Mouse (Mus musculus) neural tube, embryonic 11.5 days (tissue): ENCODE data around the gene Arih1. TPM values are rescaled to one million over a fixed set of nuclear protein-coding genes. Genes with fewer than 3 reads are reported as not detected.
A peak's percentile ranks its signal among the peaks of the same experiment; 100 is the strongest.

Experiments
- ATAC-seq: fragments of 200-750 bp; cut with Nextera tagmentation; 2 replicates; pipeline ENCODE4 v1.8.0; 2017; ENCODE audit warnings: moderate number of reproducible peaks, mild to moderate bottlenecking, moderate TSS enrichment, moderate library complexity; ENCODE audit not compliant: insufficient read depth, low FRiP score, low TSS enrichment
- DNase-seq: peaks from one replicate; pipeline ENCODE4 v3.0.0-alpha.2; 2015; ENCODE audit warnings: low spot score
- H3K27ac ChIP-seq: fragments of 300-500 bp; sonication (generic); 2 replicates; pipeline ENCODE4 v1.5.1; 2014; ENCODE audit warnings: low read depth, mild to moderate bottlenecking, low read length
- H3K27me3 ChIP-seq: fragments of 300-500 bp; sonication (generic); 2 replicates; pipeline ENCODE4 v1.6.1; 2014; ENCODE audit warnings: mild to moderate bottlenecking, low read length, mixed read lengths; ENCODE audit not compliant: control insufficient read depth, insufficient read depth
- H3K36me3 ChIP-seq: fragments of 300-500 bp; sonication (generic); 2 replicates; pipeline ENCODE4 v1.6.1; 2014; ENCODE audit warnings: mild to moderate bottlenecking, low read length, moderate library complexity, mixed read lengths; ENCODE audit not compliant: control insufficient read depth, insufficient read depth
- H3K4me1 ChIP-seq: fragments of 300-500 bp; sonication (generic); 2 replicates; pipeline ENCODE4 v1.6.1; 2014; ENCODE audit warnings: low read length, mixed read lengths; ENCODE audit not compliant: control insufficient read depth, insufficient read depth
- H3K4me2 ChIP-seq: fragments of 300-500 bp; sonication (generic); 2 replicates; pipeline ENCODE4 v1.6.1; 2014; ENCODE audit warnings: low read depth, mild to moderate bottlenecking, moderate library complexity
- H3K4me3 ChIP-seq: fragments of 300-500 bp; sonication (generic); 2 replicates; pipeline ENCODE4 v1.5.1; 2014; ENCODE audit warnings: low read depth, low read length
- H3K9ac ChIP-seq: fragments of 300-500 bp; sonication (generic); 2 replicates; pipeline ENCODE4 v1.6.1; 2014; ENCODE audit warnings: mild to moderate bottlenecking, low read length
- H3K9me3 ChIP-seq: fragments of 300-500 bp; sonication (generic); 2 replicates; pipeline ENCODE4 v1.6.1; 2016; ENCODE audit warnings: low read length; ENCODE audit not compliant: control insufficient read depth
- WGBS: fragments of 180-500 bp; shearing (Covaris S2); extraction: QIAGEN DNeasy Blood & Tissue Kit; methylation state at CpG from one replicate; pipeline ENCODE4 v1.1.7; 2014; 5-methylcytosine and 5-hydroxymethylcytosine counted together
- polyA plus RNA-seq: library from polyadenylated mRNA; unstranded; fragments of >200 nt; fragmentation: Nextera tagmentation; extraction: Ambion mirVana; gene quantifications from 2 replicates; pipeline ENCODE4 v1.2.1, GENCODE M21; 2014

Gene Arih1
- 18.5 and 22.1 TPM in 2 replicates for polyA plus RNA-seq

- Histone ChIP-seq H3K9ac (peak within 1 kb of the TSS; percentile 98), H3K4me2 (peak within 1 kb of the TSS; percentile 69), H3K27ac (peak within 1 kb of the TSS; percentile 100), H3K9me3 (no peaks in the 10 kb centered on the region), H3K36me3 (no peaks in the 10 kb centered on the region), H3K4me3 (peak within 1 kb of the TSS; percentile 99), H3K27me3 (no peaks in the 10 kb centered on the region), H3K4me1 (peaks cover 5% of the 10 kb centered on the region; the same call in 1 of the 2 replicates)
- DNase-seq (peak; percentile 99), ATAC-seq (peak; percentile 98)
- WGBS: under 1% methylated on average over 56 of the region's 56 CpGs
Measured at GRCm38 (mm10) chr9:59486549-59487065, at the start of gene Arih1. TSS of gene Arih1 (minus strand) at chr9:59486618.

- H3K9ac ChIP-seq: no peak overlapping the region
- H3K4me3 ChIP-seq: no peak overlapping the region
- no peaks in the 10 kb centered on the region for H3K27me3 ChIP-seq
- no peak overlapping the region for H3K27ac ChIP-seq
- no peaks in the 10 kb centered on the region for H3K36me3 ChIP-seq
- 65% methylated on average over 4 of the region's 4 CpGs for WGBS
- no peaks in the 10 kb centered on the region for H3K9me3 ChIP-seq
- no peaks in the 10 kb centered on the region for H3K4me1 ChIP-seq
- DNase-seq: no peak
- ATAC-seq: no peak
- H3K4me2 ChIP-seq: no peak overlapping the region
Measured at GRCm38 (mm10) chr9:59533889-59534288, 47.5 kb upstream of the Arih1 start.

GRCm38 (mm10) chr9:59533422-59533821, 47.0 kb upstream of the Arih1 start:
- Histone ChIP-seq H3K4me1 (no peaks in the 10 kb centered on the region), H3K27me3 (no peaks in the 10 kb centered on the region), H3K27ac (no peak overlapping the region), H3K9ac (no peak overlapping the region), H3K4me2 (no peak overlapping the region), H3K4me3 (no peak overlapping the region), H3K9me3 (no peaks in the 10 kb centered on the region), H3K36me3 (no peaks in the 10 kb centered on the region)
- ATAC-seq: no peak
- 68% methylated on average over 2 of the region's 2 CpGs for WGBS
- DNase-seq: no peak

GRCm38 (mm10) chr9:59531645-59532044, 45.2 kb upstream of the Arih1 start:
- H3K36me3 ChIP-seq: no peaks in the 10 kb centered on the region
- H3K9me3 ChIP-seq: no peaks in the 10 kb centered on the region
- H3K4me1 ChIP-seq: no peaks in the 10 kb centered on the region
- no peak overlapping the region for H3K9ac ChIP-seq
- no peak overlapping the region for H3K4me3 ChIP-seq
- DNase-seq (no peak), ATAC-seq (no peak)
- H3K27ac ChIP-seq: no peak overlapping the region
- 38% methylated on average over 5 of the region's 5 CpGs for WGBS
- no peaks in the 10 kb centered on the region for H3K27me3 ChIP-seq
- no peak overlapping the region for H3K4me2 ChIP-seq

GRCm38 (mm10) chr9:59528274-59528673, 41.9 kb upstream of the Arih1 start:
- H3K27ac ChIP-seq: no peak overlapping the region
- 85% methylated on average over 2 of the region's 2 CpGs for WGBS
- no peaks in the 10 kb centered on the region for H3K9me3 ChIP-seq
- no peak for DNase-seq
- H3K4me2 ChIP-seq: no peak overlapping the region
- ATAC-seq: no peak
- H3K36me3 ChIP-seq: no peaks in the 10 kb centered on the region
- H3K9ac ChIP-seq: no peak overlapping the region
- H3K4me3 ChIP-seq: no peak overlapping the region
- no peaks in the 10 kb centered on the region for H3K4me1 ChIP-seq
- H3K27me3 ChIP-seq: no peaks in the 10 kb centered on the region

GRCm38 (mm10) chr9:59527580-59527979, 41.2 kb upstream of the Arih1 start:
- Histone ChIP-seq H3K4me1 (no peaks in the 10 kb centered on the region), H3K4me2 (no peak overlapping the region), H3K9ac (no peak overlapping the region), H3K36me3 (no peaks in the 10 kb centered on the region), H3K27ac (no peak overlapping the region), H3K27me3 (no peaks in the 10 kb centered on the region), H3K9me3 (no peaks in the 10 kb centered on the region), H3K4me3 (no peak overlapping the region)
- no peak for DNase-seq
- WGBS: 88% methylated on average over 3 of the region's 3 CpGs
- no peak for ATAC-seq

GRCm38 (mm10) chr9:59526727-59527126, 40.3 kb upstream of the Arih1 start:
- no peaks in the 10 kb centered on the region for H3K9me3 ChIP-seq
- H3K27me3 ChIP-seq: no peaks in the 10 kb centered on the region
- ATAC-seq (no peak), DNase-seq (no peak)
- no peak overlapping the region for H3K9ac ChIP-seq
- WGBS: 84% methylated on average over 6 of the region's 6 CpGs
- H3K4me2 ChIP-seq: no peak overlapping the region
- H3K36me3 ChIP-seq: no peaks in the 10 kb centered on the region
- no peaks in the 10 kb centered on the region for H3K4me1 ChIP-seq
- H3K4me3 ChIP-seq: no peak overlapping the region
- H3K27ac ChIP-seq: no peak overlapping the region

GRCm38 (mm10) chr9:59522906-59523305, 36.5 kb upstream of the Arih1 start:
- Histone ChIP-seq H3K9ac (no peak overlapping the region), H3K4me2 (no peak overlapping the region), H3K9me3 (no peaks in the 10 kb centered on the region), H3K27me3 (no peaks in the 10 kb centered on the region), H3K36me3 (no peaks in the 10 kb centered on the region), H3K4me3 (no peak overlapping the region), H3K27ac (no peak overlapping the region), H3K4me1 (no peaks in the 10 kb centered on the region)
- DNase-seq: no peak
- 69% methylated on average over 4 of the region's 4 CpGs for whole genome bisulfite sequencing
- no peak for ATAC-seq

GRCm38 (mm10) chr9:59519396-59519795, 33.0 kb upstream of the Arih1 start:
- H3K27ac ChIP-seq: no peak overlapping the region
- ATAC-seq (no peak), DNase-seq (no peak)
- H3K4me1 ChIP-seq: no peaks in the 10 kb centered on the region
- H3K27me3 ChIP-seq: no peaks in the 10 kb centered on the region
- no peaks in the 10 kb centered on the region for H3K36me3 ChIP-seq
- H3K9ac ChIP-seq: no peak overlapping the region
- no peaks in the 10 kb centered on the region for H3K9me3 ChIP-seq
- H3K4me3 ChIP-seq: no peak overlapping the region
- 93% methylated on average over 2 of the region's 2 CpGs for WGBS
- no peak overlapping the region for H3K4me2 ChIP-seq
